Mouse (Mus musculus) liver, adult (tissue): ENCODE measurements around the gene Nab1.

ENCODE experiments used
- GATA4 ChIP-seq: IDR thresholded peaks from 2 replicates; pipeline ENCODE4 v1.6.1; 2014; ENCODE audit warnings: mild to moderate bottlenecking, low read length; ENCODE audit not compliant: insufficient replicate concordance

The Nab1 gene

GRCm38 (mm10) chr1:52499601-52500313 lies 722 bp downstream of the Nab1 start:
- no peak for TF ChIP-seq GATA4

- no peak for TF ChIP-seq GATA4
These were observed 1.6 kb downstream of the Nab1 start for GRCm38 (mm10) chr1:52498786-52499450.

- no peak for TF ChIP-seq GATA4
These were observed 10.8 kb downstream of the Nab1 start for GRCm38 (mm10) chr1:52489538-52490181.

DNA sequence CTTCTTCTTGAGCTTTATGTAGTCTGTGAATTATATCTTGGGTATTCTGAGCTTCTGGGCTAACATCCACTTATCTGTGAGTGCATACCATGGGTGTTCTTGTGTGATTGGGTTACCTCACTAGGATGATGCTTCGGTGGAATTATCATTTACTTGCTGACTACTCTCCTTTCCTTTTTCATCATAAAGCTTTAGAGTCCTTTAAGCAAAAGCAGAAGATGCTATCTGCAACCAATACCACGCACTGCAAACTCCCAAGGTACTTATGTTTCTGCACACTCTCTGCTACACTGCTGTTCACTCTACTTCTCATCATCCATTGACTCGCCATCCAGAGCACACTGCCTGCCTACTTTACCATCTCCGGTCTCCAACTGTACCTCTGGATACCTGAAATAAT lies 15.5 kb downstream of the Nab1 start:
- TF ChIP-seq GATA4: no peak

- TF ChIP-seq GATA4: no peak
These were observed 26.2 kb downstream of the Nab1 start for GRCm38 (mm10) chr1:52474291-52474690.

- no peak for TF ChIP-seq GATA4
These were observed 29.5 kb downstream of the Nab1 start for GRCm38 (mm10) chr1:52470811-52471489.

DNA sequence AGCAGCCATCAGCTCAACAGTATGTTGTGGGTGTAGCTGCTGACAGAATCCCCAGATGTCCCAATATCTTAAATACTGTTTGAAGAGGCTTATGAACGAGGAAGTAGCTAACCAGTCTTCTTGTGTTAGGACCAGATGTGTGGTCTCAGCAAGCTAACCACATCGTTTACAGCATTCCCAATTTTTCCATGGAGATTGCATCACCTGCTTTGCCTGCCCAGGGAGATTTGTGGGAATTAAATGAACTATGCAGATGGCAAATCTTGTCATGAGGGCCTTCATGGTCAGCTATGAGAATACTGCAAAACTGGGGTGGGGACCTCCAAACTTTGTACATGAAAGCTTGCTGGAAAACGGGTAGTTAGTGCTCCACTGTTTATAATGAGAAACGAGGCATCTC lies 30.2 kb downstream of the Nab1 start:
- TF ChIP-seq GATA4: no peak

GRCm38 (mm10) chr1:52466518-52467120 lies 33.9 kb downstream of the Nab1 start:
- TF ChIP-seq GATA4: no peak

- no peak for TF ChIP-seq GATA4
These were observed 34.6 kb downstream of the Nab1 start for GRCm38 (mm10) chr1:52465830-52466229.

DNA sequence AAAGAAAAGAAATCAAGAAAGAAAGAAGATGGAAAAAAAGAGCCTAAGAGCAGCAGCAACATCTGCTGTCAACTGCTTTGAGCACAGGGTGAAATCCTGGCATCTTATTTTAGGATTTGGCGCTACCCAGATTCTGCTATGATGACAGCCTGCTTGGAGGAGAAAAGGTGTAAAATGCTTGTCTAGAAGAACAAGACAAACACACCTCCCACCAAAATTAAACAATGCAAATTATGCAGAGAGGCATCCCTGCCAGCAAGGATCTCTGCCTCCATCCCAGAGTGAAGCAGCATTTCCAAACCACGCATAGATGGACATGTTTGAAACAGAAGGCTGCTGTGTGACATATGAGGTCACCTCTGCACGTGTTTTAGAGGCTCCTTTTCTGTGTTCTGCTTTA lies 35.2 kb downstream of the Nab1 start:
- no peak for TF ChIP-seq GATA4

GRCm38 (mm10) chr1:52463305-52463704 lies 37.2 kb downstream of the Nab1 start:
- TF ChIP-seq GATA4: no peak

DNA sequence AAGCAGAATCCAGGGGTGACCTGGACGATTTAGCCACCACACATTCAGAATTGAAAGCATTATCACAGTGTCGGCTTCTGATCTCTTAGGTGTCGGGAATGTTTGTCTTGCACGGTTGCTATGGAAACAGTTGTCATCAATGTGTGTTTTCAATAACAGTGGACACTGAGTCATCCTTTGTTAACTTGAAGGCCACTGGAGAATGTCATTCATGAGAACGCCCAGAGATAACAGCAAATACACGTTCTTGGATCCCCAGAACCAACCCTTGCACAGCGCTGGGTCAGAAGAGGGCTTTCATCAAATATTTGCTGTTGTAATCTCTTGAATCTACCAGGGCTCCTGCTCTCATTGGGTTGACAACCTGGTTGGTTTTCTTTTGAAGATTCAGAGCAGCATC lies 43.9 kb downstream of the Nab1 start:
- TF ChIP-seq GATA4: no peak

- TF ChIP-seq GATA4: no peak
These were observed 45.9 kb downstream of the Nab1 start for GRCm38 (mm10) chr1:52454509-52455001.

- TF ChIP-seq GATA4: no peak
These were observed 49.1 kb downstream of the Nab1 start for GRCm38 (mm10) chr1:52451360-52451759.

GRCm38 (mm10) chr1:52435856-52436255 lies 64.6 kb downstream of the Nab1 start:
- TF ChIP-seq GATA4: no peak
